Mouse (Mus musculus): ENCODE data around the gene Gramd1b. TPM values are rescaled to one million over a fixed set of nuclear protein-coding genes. Genes with fewer than 3 reads are reported as not detected.

The Gramd1b gene
- polyA plus RNA-seq, 1 experiment from 2014 or later: 2.1 TPM

DNA sequence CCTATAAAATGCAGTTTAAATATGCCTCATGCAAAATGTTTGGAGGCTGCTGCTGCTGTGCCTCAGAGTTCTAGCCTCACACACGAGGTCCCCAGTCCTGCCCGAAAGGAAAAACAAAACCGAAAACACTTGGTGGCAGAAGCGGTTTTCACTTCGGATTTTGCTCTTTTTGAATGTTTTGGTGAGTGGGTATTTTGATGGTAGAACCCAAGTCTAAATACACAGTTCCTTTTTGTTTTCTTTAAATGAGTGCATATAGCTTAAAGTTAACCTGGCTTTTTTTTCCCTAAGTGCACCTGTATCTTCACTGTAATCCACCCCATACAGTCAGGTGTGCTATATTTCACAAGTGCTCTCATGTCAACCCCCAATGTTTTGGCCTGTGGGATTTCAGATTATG, 174.8 kb downstream of the Gramd1b start:
- H3K27ac ChIP-seq (ENCODE audit: low read depth, low read length): no peak overlapping the region
- H3K9me3 ChIP-seq (ENCODE audit: control insufficient read depth, low read length): no peaks in the 10 kb centered on the region
- H3K27me3 ChIP-seq (replicated peaks; ENCODE audit: control insufficient read depth, insufficient read depth, low read length): no peaks in the 10 kb centered on the region
- H3K4me1 ChIP-seq (replicated peaks; ENCODE audit: control insufficient read depth, insufficient read depth, low read length): no peaks in the 10 kb centered on the region
- H3K9ac ChIP-seq (ENCODE audit: low read depth, low read length): no peak overlapping the region
- no peaks in the 10 kb centered on the region for H3K36me3 ChIP-seq (ENCODE audit: control insufficient read depth, insufficient read depth, low read length)
- ATAC-seq (replicated peaks; ENCODE audit: low FRiP score) (no peak), DNase-seq (ENCODE audit: low spot score) (no peak)
- no peak overlapping the region for H3K4me3 ChIP-seq (ENCODE audit: low read depth, low read length)
- 87% methylated on average over 5 of the region's 5 CpGs for WGBS
- no peak overlapping the region for H3K4me2 ChIP-seq

GRCm38 (mm10) chr9:40355406-40355805, 175.8 kb downstream of the Gramd1b start:
- Histone ChIP-seq H3K36me3 (ENCODE audit: control insufficient read depth, insufficient read depth, low read length) (no peaks in the 10 kb centered on the region), H3K9ac (ENCODE audit: low read depth, low read length) (no peak overlapping the region), H3K4me2 (no peak overlapping the region), H3K27me3 (replicated peaks; ENCODE audit: control insufficient read depth, insufficient read depth, low read length) (no peaks in the 10 kb centered on the region), H3K9me3 (ENCODE audit: control insufficient read depth, low read length) (no peaks in the 10 kb centered on the region), H3K27ac (ENCODE audit: low read depth, low read length) (no peak overlapping the region), H3K4me3 (ENCODE audit: low read depth, low read length) (no peak overlapping the region), H3K4me1 (replicated peaks; ENCODE audit: control insufficient read depth, insufficient read depth, low read length) (no peaks in the 10 kb centered on the region)
- ATAC-seq (replicated peaks; ENCODE audit: low FRiP score): no peak
- 91% methylated on average over 8 of the region's 8 CpGs for WGBS
- no peak for DNase-seq (ENCODE audit: low spot score)

DNA sequence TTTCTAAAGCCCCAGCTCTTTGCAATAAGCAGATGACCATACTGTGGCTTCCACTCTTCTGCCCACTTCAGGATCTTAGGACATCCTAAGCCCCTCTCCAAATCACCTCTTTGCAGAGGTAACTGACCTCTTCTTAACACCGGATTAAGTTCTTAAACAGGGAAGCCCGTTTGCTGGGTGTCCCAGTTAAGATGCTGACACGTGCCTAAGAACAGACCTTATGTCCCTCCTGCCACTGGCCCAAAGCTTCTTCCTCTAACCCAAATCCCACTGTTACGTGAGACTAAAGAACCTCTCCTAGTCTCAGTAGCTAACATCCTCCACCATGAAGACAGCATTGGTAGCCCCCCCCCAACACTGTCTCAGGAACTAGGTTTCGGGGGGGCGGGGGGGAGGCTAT, 177.6 kb downstream of the Gramd1b start:
- Histone ChIP-seq H3K4me2 (no peak overlapping the region), H3K27ac (ENCODE audit: low read depth, low read length) (no peak overlapping the region), H3K9ac (ENCODE audit: low read depth, low read length) (no peak overlapping the region), H3K4me3 (ENCODE audit: low read depth, low read length) (no peak overlapping the region), H3K36me3 (ENCODE audit: control insufficient read depth, insufficient read depth, low read length) (no peaks in the 10 kb centered on the region), H3K9me3 (ENCODE audit: control insufficient read depth, low read length) (no peaks in the 10 kb centered on the region), H3K27me3 (replicated peaks; ENCODE audit: control insufficient read depth, insufficient read depth, low read length) (no peaks in the 10 kb centered on the region), H3K4me1 (replicated peaks; ENCODE audit: control insufficient read depth, insufficient read depth, low read length) (no peaks in the 10 kb centered on the region)
- ATAC-seq (replicated peaks; ENCODE audit: low FRiP score) (no peak), DNase-seq (ENCODE audit: low spot score) (no peak)
- WGBS: 83% methylated on average over 6 of the region's 6 CpGs

GRCm38 (mm10) chr9:40350640-40351039, 180.5 kb downstream of the Gramd1b start:
- no peak overlapping the region for H3K27ac ChIP-seq (ENCODE audit: low read depth, low read length)
- H3K9ac ChIP-seq (ENCODE audit: low read depth, low read length): no peak overlapping the region
- H3K4me1 ChIP-seq (replicated peaks; ENCODE audit: control insufficient read depth, insufficient read depth, low read length): peaks cover 3% of the 10 kb centered on the region; the same call in 1 of the 2 replicates
- DNase-seq (ENCODE audit: low spot score): no peak
- 26% methylated on average over 7 of the region's 7 CpGs for WGBS
- no peak for ATAC-seq (replicated peaks; ENCODE audit: low FRiP score)
- H3K27me3 ChIP-seq (replicated peaks; ENCODE audit: control insufficient read depth, insufficient read depth, low read length): no peaks in the 10 kb centered on the region
- H3K9me3 ChIP-seq (ENCODE audit: control insufficient read depth, low read length): no peaks in the 10 kb centered on the region
- H3K36me3 ChIP-seq (ENCODE audit: control insufficient read depth, insufficient read depth, low read length): no peaks in the 10 kb centered on the region
- no peak overlapping the region for H3K4me2 ChIP-seq
- H3K4me3 ChIP-seq (ENCODE audit: low read depth, low read length): no peak overlapping the region

GRCm38 (mm10) chr9:40350052-40350451, 181.1 kb downstream of the Gramd1b start:
- DNase-seq (ENCODE audit: low spot score) (no peak), ATAC-seq (replicated peaks; ENCODE audit: low FRiP score) (no peak)
- H3K4me1 ChIP-seq (replicated peaks; ENCODE audit: control insufficient read depth, insufficient read depth, low read length): peaks cover 5% of the 10 kb centered on the region; the same call in 1 of the 2 replicates
- H3K27me3 ChIP-seq (replicated peaks; ENCODE audit: control insufficient read depth, insufficient read depth, low read length): no peaks in the 10 kb centered on the region
- no peak overlapping the region for H3K4me3 ChIP-seq (ENCODE audit: low read depth, low read length)
- H3K9me3 ChIP-seq (ENCODE audit: control insufficient read depth, low read length): no peaks in the 10 kb centered on the region
- 87% methylated on average over 2 of the region's 2 CpGs for WGBS
- no peak overlapping the region for H3K9ac ChIP-seq (ENCODE audit: low read depth, low read length)
- H3K27ac ChIP-seq (ENCODE audit: low read depth, low read length): no peak overlapping the region
- no peak overlapping the region for H3K4me2 ChIP-seq
- no peaks in the 10 kb centered on the region for H3K36me3 ChIP-seq (ENCODE audit: control insufficient read depth, insufficient read depth, low read length)

DNA sequence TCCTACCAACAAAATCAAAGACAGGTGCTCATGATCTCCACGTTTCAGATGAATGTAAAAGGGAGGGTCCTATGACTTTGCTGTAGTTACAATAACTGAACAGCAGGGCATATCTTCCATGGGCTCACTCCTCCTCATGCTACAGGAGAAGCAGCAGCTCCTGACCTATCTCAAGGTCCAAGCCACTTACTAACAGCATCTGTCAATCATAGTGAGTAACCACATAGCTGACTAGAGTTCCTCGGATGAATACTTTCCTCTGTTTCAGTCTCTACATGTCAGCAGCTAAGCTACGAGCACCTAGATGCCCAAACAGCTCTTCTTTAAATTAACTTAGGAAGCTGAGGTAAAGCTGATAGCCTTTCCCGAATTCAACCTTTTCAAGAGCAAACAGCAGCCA, 181.6 kb downstream of the Gramd1b start:
- no peak for DNase-seq (ENCODE audit: low spot score)
- no peaks in the 10 kb centered on the region for H3K9me3 ChIP-seq (ENCODE audit: control insufficient read depth, low read length)
- WGBS: 56% methylated on average over 4 of the region's 4 CpGs
- H3K36me3 ChIP-seq (ENCODE audit: control insufficient read depth, insufficient read depth, low read length): no peaks in the 10 kb centered on the region
- no peak overlapping the region for H3K4me3 ChIP-seq (ENCODE audit: low read depth, low read length)
- ATAC-seq (replicated peaks; ENCODE audit: low FRiP score): no peak
- H3K4me2 ChIP-seq: no peak overlapping the region
- no peak overlapping the region for H3K9ac ChIP-seq (ENCODE audit: low read depth, low read length)
- H3K27ac ChIP-seq (ENCODE audit: low read depth, low read length): no peak overlapping the region
- peaks cover 5% of the 10 kb centered on the region; the same call in 1 of the 2 replicates for H3K4me1 ChIP-seq (replicated peaks; ENCODE audit: control insufficient read depth, insufficient read depth, low read length)
- no peaks in the 10 kb centered on the region for H3K27me3 ChIP-seq (replicated peaks; ENCODE audit: control insufficient read depth, insufficient read depth, low read length)

DNA sequence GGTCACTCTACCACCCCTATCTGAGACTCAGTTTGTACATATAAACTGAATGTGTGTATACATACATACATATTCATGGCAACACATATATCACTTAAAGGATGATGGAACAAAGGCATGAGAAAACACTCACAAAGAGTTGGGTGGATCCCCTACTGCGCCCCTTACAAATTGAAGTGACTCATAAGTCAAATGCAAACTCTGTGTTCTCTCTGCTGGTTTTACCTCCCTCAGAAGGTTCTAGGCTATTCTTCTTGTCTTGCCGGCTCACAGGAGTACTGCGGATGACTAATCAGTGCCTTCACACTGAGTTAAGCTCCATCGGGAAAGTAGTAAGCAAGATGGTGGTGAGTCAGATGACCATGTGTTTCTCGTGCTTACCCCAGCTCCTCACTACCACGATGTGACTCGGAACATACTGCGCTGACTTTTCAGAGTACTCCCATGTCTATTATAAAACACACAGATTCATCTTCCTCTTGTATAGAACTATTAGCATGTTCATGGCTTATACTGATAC, 182.4 kb downstream of the Gramd1b start:
- no peaks in the 10 kb centered on the region for H3K9me3 ChIP-seq (ENCODE audit: control insufficient read depth, low read length)
- WGBS: 91% methylated on average over 8 of the region's 8 CpGs
- H3K4me3 ChIP-seq (ENCODE audit: low read depth, low read length): no peak overlapping the region
- H3K27ac ChIP-seq (ENCODE audit: low read depth, low read length): no peak overlapping the region
- no peaks in the 10 kb centered on the region for H3K27me3 ChIP-seq (replicated peaks; ENCODE audit: control insufficient read depth, insufficient read depth, low read length)
- peaks cover 5% of the 10 kb centered on the region; the same call in 1 of the 2 replicates for H3K4me1 ChIP-seq (replicated peaks; ENCODE audit: control insufficient read depth, insufficient read depth, low read length)
- H3K9ac ChIP-seq (ENCODE audit: low read depth, low read length): no peak overlapping the region
- DNase-seq (ENCODE audit: low spot score) (no peak), ATAC-seq (replicated peaks; ENCODE audit: low FRiP score) (no peak)
- no peak overlapping the region for H3K4me2 ChIP-seq
- H3K36me3 ChIP-seq (ENCODE audit: control insufficient read depth, insufficient read depth, low read length): no peaks in the 10 kb centered on the region

GRCm38 (mm10) chr9:40346232-40346984, 184.8 kb downstream of the Gramd1b start:
- Histone ChIP-seq H3K27me3 (replicated peaks; ENCODE audit: control insufficient read depth, insufficient read depth, low read length) (no peaks in the 10 kb centered on the region), H3K36me3 (ENCODE audit: control insufficient read depth, insufficient read depth, low read length) (no peaks in the 10 kb centered on the region), H3K4me3 (ENCODE audit: low read depth, low read length) (no peak overlapping the region), H3K27ac (ENCODE audit: low read depth, low read length) (no peak overlapping the region), H3K4me2 (peak overlapping the region; percentile 50), H3K9me3 (ENCODE audit: control insufficient read depth, low read length) (no peaks in the 10 kb centered on the region), H3K4me1 (replicated peaks; ENCODE audit: control insufficient read depth, insufficient read depth, low read length) (peaks cover 5% of the 10 kb centered on the region; the same call in 1 of the 2 replicates), H3K9ac (ENCODE audit: low read depth, low read length) (no peak overlapping the region)
- WGBS: 35% methylated on average over 16 of the region's 16 CpGs
- DNase-seq (ENCODE audit: low spot score) (no peak), ATAC-seq (replicated peaks; ENCODE audit: low FRiP score) (no peak)

All from liver, embryonic 11.5 days (tissue).